Mouse (Mus musculus) c-Kit-positive CD71-negative TER-119-negative erythroid progenitor cells, embryonic 14.5 days (primary cell): ENCODE data around the gene Flt3l.

Experiments
- DNase-seq: peaks from one replicate; pipeline ENCODE4 v3.0.0-alpha.2; 2013; ENCODE audit warnings: low read depth

The Flt3l gene

DNA sequence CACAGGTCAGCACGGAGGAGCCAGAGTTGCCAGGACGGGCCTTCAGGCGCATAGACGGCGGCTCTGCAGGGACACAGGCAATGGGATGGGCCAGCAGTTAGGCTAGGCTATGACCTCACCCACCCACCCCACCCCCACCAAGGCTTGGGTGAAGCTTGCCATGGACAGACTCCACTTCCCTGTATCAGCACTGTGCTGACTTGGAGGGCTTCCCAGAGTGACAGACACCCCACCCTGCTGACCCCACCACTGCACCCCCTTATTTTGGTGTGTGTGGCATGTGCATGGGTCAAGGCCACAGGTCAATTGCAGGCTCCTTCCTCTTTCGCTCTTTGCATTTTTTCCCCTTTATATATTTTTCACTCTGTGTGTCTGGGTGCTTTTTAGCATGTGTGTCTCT, 40.9 kb downstream of the Flt3l start:
- DNase-seq = no peak

- DNase-seq = no peak
Measured at GRCm38 (mm10) chr7:45094121-45094520, 42.1 kb downstream of the Flt3l start.

- DNase-seq = no peak
Measured at GRCm38 (mm10) chr7:45093516-45093905, 42.7 kb downstream of the Flt3l start.

GRCm38 (mm10) chr7:45092828-45093515, 43.3 kb downstream of the Flt3l start:
- DNase-seq = no peak

GRCm38 (mm10) chr7:45092048-45092447, 44.2 kb downstream of the Flt3l start, which contains the start of gene Rcn3:
TSS of gene Rcn3 (minus strand) at chr7:45092221.
- peak; percentile 62 for DNase-seq

GRCm38 (mm10) chr7:45091001-45091990, 44.9 kb downstream of the Flt3l start:
- DNase-seq = no peak

- DNase-seq = no peak
Measured at GRCm38 (mm10) chr7:45090251-45090977, 45.8 kb downstream of the Flt3l start.

DNA sequence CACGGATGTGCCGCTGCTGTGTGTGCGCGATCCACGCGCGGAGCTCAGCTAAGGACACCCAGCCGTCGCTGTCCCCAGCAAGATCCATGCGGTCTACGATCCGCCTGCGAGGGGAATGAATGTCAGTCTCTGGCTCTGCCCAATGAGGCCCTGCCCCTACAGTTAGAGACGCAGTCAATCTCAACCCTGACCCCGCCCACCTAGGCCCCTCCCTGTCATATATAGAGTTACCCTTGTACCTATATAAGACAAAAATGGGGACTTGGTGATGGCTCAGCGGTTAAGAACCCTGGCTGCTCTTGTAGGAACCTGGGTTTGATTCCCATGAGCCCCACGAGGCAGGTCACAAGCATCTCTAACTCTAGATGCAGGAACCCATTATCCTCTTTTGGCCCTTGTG, 47.6 kb downstream of the Flt3l start:
- DNase-seq = no peak

DNA sequence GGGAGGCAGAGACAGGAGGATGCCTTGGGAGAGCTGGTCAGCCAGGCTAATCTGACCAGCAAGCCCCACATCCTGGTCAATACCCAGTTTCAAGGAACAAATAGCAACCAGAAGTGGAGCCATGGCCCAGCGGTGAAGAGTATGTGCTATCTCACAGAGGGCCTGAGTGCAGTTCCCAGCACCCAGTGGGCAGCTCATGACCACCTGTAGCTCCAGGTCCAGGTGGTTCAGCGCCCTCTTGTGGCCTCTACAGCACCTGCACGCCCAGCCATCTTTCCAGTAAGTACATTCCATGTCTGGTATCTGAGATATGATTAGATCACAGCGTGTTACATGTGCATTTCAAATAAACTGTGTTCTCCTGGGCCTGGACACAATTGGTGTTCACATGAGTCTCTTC, 50.1 kb downstream of the Flt3l start:
- no peak for DNase-seq

DNA sequence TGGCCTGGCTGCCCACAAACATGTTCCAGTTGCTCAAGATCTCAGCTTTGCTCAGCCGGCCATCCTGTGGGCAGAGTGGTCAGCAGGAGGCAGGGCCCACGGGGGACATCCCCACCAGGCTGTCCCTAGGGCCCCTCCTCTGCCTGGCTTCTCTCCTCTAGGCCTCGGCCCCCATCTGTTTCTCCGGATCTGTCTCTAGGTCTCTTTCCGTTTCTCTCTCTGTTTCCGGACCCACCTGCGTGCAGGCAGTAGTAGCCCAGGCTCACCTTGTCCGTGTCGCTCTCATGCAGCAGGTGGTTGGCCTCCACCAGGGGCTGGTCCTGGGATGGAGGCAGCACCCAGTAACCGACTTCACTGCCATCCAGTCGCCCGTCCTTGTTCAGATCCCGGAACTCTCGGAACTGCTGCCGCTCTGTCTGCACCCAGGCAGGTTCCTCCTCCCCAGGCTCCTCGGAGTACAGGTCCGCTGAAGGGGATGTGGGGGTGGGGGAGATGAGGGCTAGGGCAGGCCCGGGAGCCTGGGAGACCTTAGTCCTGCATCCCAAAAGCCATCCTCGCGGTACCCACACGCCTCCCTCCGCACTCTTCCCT, 52.8 kb downstream of the Flt3l start:
- DNase-seq = no peak

GRCm38 (mm10) chr7:45082401-45083299, 53.6 kb downstream of the Flt3l start:
- DNase-seq = no peak

DNA sequence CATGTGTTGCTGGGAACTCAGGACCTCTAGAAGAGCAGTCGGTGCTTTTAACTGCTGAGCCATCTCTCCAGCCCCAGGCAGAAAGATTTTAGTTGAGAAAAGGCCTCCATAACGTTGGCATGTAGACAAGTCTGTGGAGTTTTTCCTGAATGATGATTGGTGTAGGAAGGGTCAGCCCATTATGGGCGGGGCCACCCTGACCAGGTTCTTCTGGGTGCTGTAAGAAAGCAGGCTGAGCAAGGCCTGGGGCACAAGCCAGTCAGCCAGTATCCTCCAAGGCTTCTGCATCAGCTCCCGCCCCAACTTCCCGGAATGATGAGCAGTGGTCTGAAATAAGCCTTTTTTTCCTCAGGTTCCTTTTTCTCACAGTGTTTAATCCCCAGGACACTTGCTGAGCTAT, 55.2 kb downstream of the Flt3l start:
- no peak for DNase-seq

DNA sequence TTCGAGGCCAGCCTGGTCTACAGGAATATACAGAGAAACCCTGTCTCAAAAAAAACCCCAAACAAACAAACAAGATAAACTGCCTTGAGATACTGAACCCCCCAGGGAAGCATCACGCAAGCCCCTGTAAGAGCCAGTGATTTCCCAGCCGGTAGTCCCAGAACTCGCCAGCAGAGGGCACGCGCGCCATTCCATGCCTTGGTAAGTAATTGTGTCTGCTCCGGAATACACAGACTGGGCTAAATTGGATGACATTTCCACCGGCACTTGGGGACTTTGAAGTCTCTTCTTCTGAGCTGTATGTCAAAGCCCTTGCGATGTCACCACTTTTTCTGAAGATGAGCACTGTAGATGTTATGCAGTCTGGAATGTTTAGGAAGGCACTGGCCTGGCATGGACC, 56.4 kb downstream of the Flt3l start:
- DNase-seq = peak; percentile 89
